Mouse (Mus musculus) testis, adult 2 months (tissue): ENCODE measurements at regions not wholly inside any gene's neighbourhood (a gene's known extent, or its start where the extent isn't known, plus 50 kb on each side); places are given as distances from the start of the nearest gene placed in this dataset.
A peak's percentile ranks its signal among the peaks of the same experiment; 100 is the strongest.

Experiments
- H3K27ac ChIP-seq: fragments of 200-500 bp; 2 replicates; pipeline ENCODE4 v1.5.1; 2012; ENCODE audit warnings: low read depth, low read length; ENCODE audit not compliant: control insufficient read depth, insufficient read depth
- H3K27me3 ChIP-seq: fragments of 200-500 bp; 2 replicates; pipeline ENCODE4 v1.6.1; 2012; ENCODE audit warnings: mild to moderate bottlenecking, low read length, moderate library complexity; ENCODE audit not compliant: control insufficient read depth, insufficient read depth
- H3K36me3 ChIP-seq: fragments of 200-500 bp; 2 replicates; pipeline ENCODE4 v1.6.1; 2012; ENCODE audit warnings: mild to moderate bottlenecking, low read length; ENCODE audit not compliant: control insufficient read depth, insufficient read depth
- H3K4me1 ChIP-seq: fragments of 200-500 bp; 2 replicates; pipeline ENCODE4 v1.6.1; 2012; ENCODE audit warnings: low read length; ENCODE audit not compliant: control insufficient read depth, insufficient read depth
- H3K4me3 ChIP-seq: fragments of 200-500 bp; 2 replicates; pipeline ENCODE4 v1.5.1; 2012; ENCODE audit warnings: low read depth, mild to moderate bottlenecking, low read length, moderate library complexity, mixed read lengths; ENCODE audit not compliant: control insufficient read depth
- CTCF ChIP-seq: fragments of 200-500 bp; IDR thresholded peaks from 2 replicates; pipeline ENCODE4 v1.5.1; 2012; ENCODE audit warnings: low read depth, mild to moderate bottlenecking, inconsistent platforms, low read length, moderate library complexity; ENCODE audit not compliant: control insufficient read depth, insufficient read depth, insufficient replicate concordance
- POLR2A ChIP-seq: fragments of 200-500 bp; IDR thresholded peaks from 2 replicates; pipeline ENCODE4 v1.6.1; 2012; ENCODE audit warnings: low read depth, mild to moderate bottlenecking, inconsistent platforms, low read length, moderate library complexity; ENCODE audit not compliant: control insufficient read depth

DNA sequence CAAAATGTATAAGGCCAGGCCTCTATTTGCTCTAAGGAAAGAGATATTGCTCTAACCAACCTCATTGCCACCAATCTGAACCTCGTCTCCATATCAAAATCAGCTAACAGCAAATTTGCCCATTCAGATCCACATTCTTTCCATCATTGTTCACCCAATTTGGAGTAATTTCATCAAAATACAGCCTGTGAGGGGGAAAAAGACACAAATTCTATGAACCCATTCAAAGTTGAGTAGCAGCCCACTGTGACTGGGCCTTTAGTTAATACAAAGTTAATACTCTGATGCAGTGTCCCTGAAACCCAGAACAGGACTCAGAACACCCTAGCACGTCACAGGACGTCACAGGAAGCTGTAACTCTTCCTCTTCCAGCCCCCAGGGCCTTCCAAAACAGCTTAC lies 177.3 kb downstream of the Efcab1 start:
- Histone ChIP-seq H3K27ac (no peak overlapping the region), H3K27me3 (no peaks in the 10 kb centered on the region), H3K36me3 (no peaks in the 10 kb centered on the region), H3K4me3 (no peak overlapping the region), H3K4me1 (peaks cover 7% of the 10 kb centered on the region)
- TF ChIP-seq POLR2A (no peak), CTCF (no peak)

DNA sequence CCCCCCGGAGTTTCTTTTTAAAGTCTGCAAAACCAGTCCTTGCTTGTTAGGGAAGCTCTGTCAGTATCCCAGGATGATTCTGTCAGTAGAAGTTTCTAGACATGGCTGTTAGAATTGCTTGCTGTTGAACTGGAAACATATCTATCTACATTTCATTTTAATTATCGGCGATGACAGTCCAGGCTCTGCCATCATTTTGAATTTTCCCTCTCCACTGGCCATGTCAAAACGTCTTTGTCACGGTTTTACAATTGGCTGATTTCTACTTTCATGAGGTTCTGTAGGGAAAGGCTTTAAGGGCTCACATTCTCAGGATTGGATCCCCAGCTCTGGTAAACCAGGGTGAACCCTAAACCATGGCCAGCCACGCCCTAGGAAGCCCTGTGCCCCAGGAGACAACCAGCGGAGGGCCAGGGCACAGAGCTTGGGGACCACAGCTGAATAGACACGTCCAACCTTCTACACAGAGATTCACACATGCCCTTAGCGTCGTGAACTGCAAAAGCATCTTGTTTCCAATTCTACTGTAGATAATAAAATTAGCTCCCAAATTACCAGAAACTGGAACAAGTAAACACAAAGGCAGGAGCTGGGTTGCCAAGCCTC lies 177.8 kb downstream of the Efcab1 start:
- Histone ChIP-seq H3K4me1 (peaks cover 7% of the 10 kb centered on the region), H3K36me3 (no peaks in the 10 kb centered on the region), H3K27ac (no peak overlapping the region), H3K4me3 (peak overlapping the region; percentile 48), H3K27me3 (no peaks in the 10 kb centered on the region)
- TF ChIP-seq CTCF (no peak), POLR2A (no peak)

GRCm38 (mm10) chr16:15084753-15085728 lies 178.6 kb downstream of the Efcab1 start:
- H3K36me3 ChIP-seq = no peaks in the 10 kb centered on the region
- H3K4me3 ChIP-seq = peak overlapping the region; percentile 48
- H3K27ac ChIP-seq = no peak overlapping the region
- no peaks in the 10 kb centered on the region for H3K27me3 ChIP-seq
- peaks cover 7% of the 10 kb centered on the region for H3K4me1 ChIP-seq
- no peak for TF ChIP-seq POLR2A
- TF ChIP-seq CTCF = no peak

GRCm38 (mm10) chr16:15086556-15086955 lies 180.2 kb downstream of the Efcab1 start:
- TF ChIP-seq POLR2A (no peak), CTCF (no peak)
- Histone ChIP-seq H3K36me3 (no peaks in the 10 kb centered on the region), H3K4me3 (no peak overlapping the region), H3K27me3 (no peaks in the 10 kb centered on the region), H3K4me1 (peaks cover 7% of the 10 kb centered on the region), H3K27ac (no peak overlapping the region)

- Histone ChIP-seq H3K36me3 (no peaks in the 10 kb centered on the region), H3K27me3 (no peaks in the 10 kb centered on the region), H3K4me1 (no peaks in the 10 kb centered on the region), H3K4me3 (no peak overlapping the region), H3K27ac (no peak overlapping the region)
- TF ChIP-seq CTCF = no peak
- TF ChIP-seq POLR2A = no peak
Observed at GRCm38 (mm10) chr16:15103938-15104337, 197.5 kb downstream of the Efcab1 start.

DNA sequence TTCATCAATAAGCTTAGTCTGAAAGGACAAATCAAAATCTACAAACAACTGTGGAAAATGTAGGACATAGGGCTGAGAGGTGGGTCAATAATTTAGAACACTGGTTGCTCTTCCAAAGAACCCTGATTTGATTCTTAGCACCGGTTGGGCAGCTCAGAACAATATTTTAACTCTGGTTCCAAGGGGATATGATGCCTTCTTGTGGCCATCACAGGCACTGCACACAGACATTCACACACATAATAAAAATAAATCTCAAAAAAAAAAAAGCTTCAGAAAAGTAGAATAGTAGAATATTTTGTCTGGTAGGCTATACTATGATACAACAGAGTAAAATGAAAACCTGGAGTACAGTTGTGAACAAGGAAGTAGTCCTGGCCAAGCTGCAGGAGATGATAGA lies 200.8 kb downstream of the Efcab1 start:
- Histone ChIP-seq H3K27ac (no peak overlapping the region), H3K4me3 (no peak overlapping the region), H3K36me3 (no peaks in the 10 kb centered on the region), H3K27me3 (no peaks in the 10 kb centered on the region), H3K4me1 (no peaks in the 10 kb centered on the region)
- TF ChIP-seq CTCF (no peak), POLR2A (no peak)

DNA sequence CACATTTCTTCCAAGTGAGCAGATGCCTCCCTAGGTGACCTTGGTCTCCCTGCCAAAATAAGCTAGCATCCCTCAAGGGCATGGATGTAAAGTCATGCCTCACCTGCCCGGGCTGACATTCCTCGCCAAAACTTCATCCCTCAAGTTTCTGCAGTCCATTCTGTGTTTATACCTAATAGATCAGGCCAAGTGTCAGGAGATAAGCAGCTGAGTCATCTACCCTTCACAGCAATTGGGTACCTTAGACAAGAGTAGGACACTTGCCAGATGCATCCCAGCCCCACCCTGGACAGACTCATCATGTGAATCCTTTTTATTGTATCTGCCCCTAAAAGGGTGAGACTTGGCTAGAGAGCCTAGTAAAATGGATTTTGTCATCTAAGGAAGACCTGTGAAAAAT lies 204.1 kb upstream of the Gm21897 start:
- Histone ChIP-seq H3K27me3 (no peaks in the 10 kb centered on the region), H3K4me1 (no peaks in the 10 kb centered on the region), H3K36me3 (no peaks in the 10 kb centered on the region), H3K27ac (no peak overlapping the region), H3K4me3 (no peak overlapping the region)
- TF ChIP-seq POLR2A (no peak), CTCF (no peak)
